Mouse (Mus musculus) kidney, adult 9 months (tissue): Measurements from ENCODE around the gene Cdyl2.

ENCODE experiments used
- DNase-seq: peaks from one replicate; pipeline ENCODE4 v3.0.0; 2022

Gene Cdyl2

DNA sequence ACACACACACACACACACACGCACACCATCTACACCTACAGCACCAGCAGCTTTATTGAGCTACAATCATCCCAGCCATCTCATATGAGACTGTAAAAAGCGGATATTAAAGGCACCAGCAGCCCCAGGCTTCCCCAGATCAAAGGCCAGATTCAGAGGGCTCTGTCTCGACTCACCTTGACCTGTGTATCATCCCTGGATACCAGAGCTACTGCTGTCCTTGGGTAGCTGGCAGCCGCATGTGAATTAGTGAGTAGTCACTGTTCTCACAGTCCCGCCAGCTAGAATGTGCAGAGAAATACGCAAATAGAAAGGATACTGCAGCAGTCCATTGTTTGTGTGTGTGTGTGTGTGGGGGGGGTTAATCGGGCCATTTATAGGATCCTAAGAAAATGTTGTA lies 204.1 kb downstream of the Cdyl2 start:
- DNase-seq: no peak

DNA sequence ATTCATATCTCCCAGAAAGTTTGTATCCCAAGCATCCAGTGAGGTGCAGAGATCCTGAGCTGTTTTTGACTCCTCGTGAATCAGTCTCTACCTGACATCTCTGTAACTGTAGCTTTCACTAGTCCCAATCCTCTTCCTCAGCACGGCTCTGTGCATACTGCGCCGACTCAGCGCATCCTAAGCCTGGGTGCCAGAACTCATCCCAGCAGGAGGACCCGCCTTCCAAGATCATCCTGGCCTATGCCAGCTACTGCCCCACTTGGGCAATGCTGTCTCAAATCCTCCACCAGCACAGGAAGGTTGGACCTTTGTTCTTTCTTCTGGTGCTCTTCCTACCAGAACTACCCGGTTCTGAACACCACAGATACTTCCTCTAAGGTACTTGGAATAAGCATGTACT lies 207.9 kb downstream of the Cdyl2 start:
- no peak for DNase-seq
